Mouse (Mus musculus): ENCODE data around the gene Lgr5. TPM values are rescaled to one million over a fixed set of nuclear protein-coding genes. Genes with fewer than 3 reads are reported as not detected.

Lgr5 gene
- polyA plus RNA-seq, 1 experiment from 2014 or later, result 0.31 TPM

DNA sequence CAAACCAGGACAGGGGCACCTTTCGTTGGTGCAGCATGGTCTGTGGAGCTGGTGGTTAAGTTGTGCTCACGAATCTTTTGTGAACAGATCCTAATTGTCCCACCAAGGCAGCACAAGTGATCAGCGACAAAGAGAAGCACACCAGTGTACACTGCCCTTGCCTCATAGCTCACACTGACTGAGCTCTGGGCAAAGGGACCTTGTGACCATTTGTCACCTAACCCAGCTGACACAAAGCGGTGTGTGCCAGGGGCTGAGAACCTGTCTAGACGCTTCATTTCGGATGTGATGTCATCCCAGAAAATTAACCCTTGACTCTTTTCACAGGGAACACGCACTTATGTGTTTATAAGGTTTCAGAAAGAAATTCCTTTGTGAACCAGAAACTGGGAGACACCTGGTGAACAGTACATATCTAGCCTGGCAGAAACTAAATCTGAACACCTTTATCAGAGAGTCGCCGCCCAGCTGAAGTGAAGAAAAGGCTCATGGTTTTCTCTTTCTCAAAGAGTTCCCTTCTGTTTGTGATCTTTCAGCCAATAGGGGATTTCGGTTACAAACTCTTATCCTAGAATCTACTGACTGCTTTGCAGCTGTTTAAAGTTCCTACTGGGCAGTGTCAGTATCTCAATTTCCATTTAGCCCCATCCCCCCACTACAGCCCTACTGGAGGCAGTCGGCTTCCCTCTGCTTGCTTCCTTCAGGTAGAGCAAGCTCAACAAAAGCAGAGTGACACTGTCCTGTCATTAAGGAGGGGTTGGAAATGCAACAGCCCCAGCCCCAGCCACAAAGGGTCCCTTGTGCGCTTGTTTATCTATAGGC lies 94.4 kb downstream of the Lgr5 start:
- 40% methylated on average over 12 of the region's 12 CpGs for WGBS
- H3K36me3 ChIP-seq, result no peaks in the 10 kb centered on the region
- peaks cover 3% of the 10 kb centered on the region for H3K4me1 ChIP-seq (replicated peaks)
- H3K4me3 ChIP-seq, result no peak overlapping the region
- H3K4me2 ChIP-seq, result peak overlapping the region; percentile 29; the same call in 1 of the 2 replicates
- no peak for ATAC-seq (replicated peaks; ENCODE audit: insufficient number of reproducible peaks, insufficient read depth, low FRiP score, low read depth)
- H3K27me3 ChIP-seq, result no peaks in the 10 kb centered on the region
- no peaks in the 10 kb centered on the region for H3K9me3 ChIP-seq (replicated peaks)
- H3K27ac ChIP-seq, result no peak overlapping the region
- H3K9ac ChIP-seq, result no peak overlapping the region

DNA sequence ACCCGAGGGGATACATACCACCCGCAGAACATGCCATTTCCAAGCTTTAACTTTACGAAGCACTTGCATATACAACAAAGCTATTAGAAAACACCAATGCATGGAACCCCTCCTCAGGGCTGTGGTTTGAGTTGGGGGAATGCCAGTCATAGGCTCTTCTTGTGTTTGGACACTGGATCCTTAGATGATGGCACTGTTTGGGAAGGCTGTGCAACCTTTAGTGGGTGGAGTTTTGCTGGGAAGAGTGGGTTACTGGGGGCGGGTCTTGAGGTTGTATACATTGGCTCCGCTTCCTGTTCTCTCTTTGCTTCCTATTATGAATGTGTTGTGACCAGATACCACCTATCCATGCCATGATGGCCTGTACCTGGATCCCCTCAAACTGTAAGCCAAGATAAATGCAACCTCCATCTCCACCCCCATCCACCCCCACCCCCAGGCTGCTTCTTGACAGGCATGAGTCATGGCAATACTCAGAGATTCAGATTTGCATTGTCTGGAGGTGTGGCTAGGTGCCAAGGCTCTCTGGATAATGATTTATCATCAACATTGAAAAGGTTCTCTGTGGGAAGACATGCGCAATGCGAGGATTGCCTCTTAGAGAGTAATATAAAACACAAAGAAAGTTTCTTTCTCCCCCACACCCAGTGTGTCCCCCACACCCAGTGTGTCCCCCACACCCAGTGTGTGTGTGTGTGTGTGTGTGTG lies 95.6 kb downstream of the Lgr5 start:
- ATAC-seq (replicated peaks; ENCODE audit: insufficient number of reproducible peaks, insufficient read depth, low FRiP score, low read depth), result no peak

GRCm38 (mm10) chr10:115485602-115486001 lies 102.0 kb downstream of the Lgr5 start:
- Histone ChIP-seq H3K36me3 (no peaks in the 10 kb centered on the region), H3K4me3 (no peak overlapping the region), H3K4me2 (no peak overlapping the region), H3K27ac (no peak overlapping the region), H3K9me3 (replicated peaks) (no peaks in the 10 kb centered on the region), H3K4me1 (replicated peaks) (no peaks in the 10 kb centered on the region), H3K9ac (no peak overlapping the region), H3K27me3 (no peaks in the 10 kb centered on the region)
- 68% methylated on average over 2 of the region's 2 CpGs for WGBS
- no peak for ATAC-seq (replicated peaks; ENCODE audit: insufficient number of reproducible peaks, insufficient read depth, low FRiP score, low read depth)

More for the DNA sequence above, 95.6 kb downstream of the Lgr5 start:
- no peaks in the 10 kb centered on the region for H3K36me3 ChIP-seq
- 90% methylated on average over 7 of the region's 7 CpGs for WGBS
- peaks cover 3% of the 10 kb centered on the region for H3K4me1 ChIP-seq (replicated peaks)
- no peak overlapping the region for H3K27ac ChIP-seq
- no peaks in the 10 kb centered on the region for H3K9me3 ChIP-seq (replicated peaks)
- no peaks in the 10 kb centered on the region for H3K27me3 ChIP-seq
- no peak overlapping the region for H3K4me3 ChIP-seq
- H3K9ac ChIP-seq, result no peak overlapping the region
- no peak overlapping the region for H3K4me2 ChIP-seq

DNA sequence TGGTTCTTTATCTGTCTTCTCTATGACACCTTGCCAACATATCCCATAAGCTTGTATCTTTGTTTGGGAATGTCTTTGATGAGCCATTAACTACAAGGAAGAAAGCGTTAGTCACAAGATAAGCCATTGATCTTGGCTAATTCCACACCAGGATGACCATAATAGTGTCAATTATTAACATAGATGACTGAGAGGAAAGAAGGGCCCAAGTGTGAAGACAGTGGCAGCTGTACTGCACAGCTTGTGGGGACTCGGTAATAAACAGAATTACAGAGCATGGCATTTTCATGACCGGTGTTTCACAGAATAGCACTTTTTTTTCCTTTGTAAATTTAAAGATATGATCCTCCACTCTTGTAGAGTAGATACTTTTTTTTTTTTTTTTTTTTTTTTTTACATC lies 102.9 kb downstream of the Lgr5 start:
- H3K36me3 ChIP-seq, result no peaks in the 10 kb centered on the region
- H3K27me3 ChIP-seq, result no peaks in the 10 kb centered on the region
- no peaks in the 10 kb centered on the region for H3K9me3 ChIP-seq (replicated peaks)
- WGBS, result 66% methylated on average over 3 of the region's 3 CpGs
- H3K4me1 ChIP-seq (replicated peaks), result 0 out of 2 replicates have a peak, but pooled peaks cover 4% of the 10 kb centered on the region
- H3K27ac ChIP-seq, result no peak overlapping the region
- no peak for ATAC-seq (replicated peaks; ENCODE audit: insufficient number of reproducible peaks, insufficient read depth, low FRiP score, low read depth)
- H3K4me3 ChIP-seq, result no peak overlapping the region
- H3K9ac ChIP-seq, result no peak overlapping the region
- no peak overlapping the region for H3K4me2 ChIP-seq

GRCm38 (mm10) chr10:115478441-115479141 lies 109.0 kb downstream of the Lgr5 start:
- H3K9ac ChIP-seq, result no peak overlapping the region
- H3K27me3 ChIP-seq, result no peaks in the 10 kb centered on the region
- H3K27ac ChIP-seq, result no peak overlapping the region
- peaks cover 8% of the 10 kb centered on the region; the same call in 1 of the 2 replicates for H3K4me1 ChIP-seq (replicated peaks)
- no peak for ATAC-seq (replicated peaks; ENCODE audit: insufficient number of reproducible peaks, insufficient read depth, low FRiP score, low read depth)
- H3K4me3 ChIP-seq, result peak overlapping the region; percentile 20; the same call in 1 of the 2 replicates
- no peaks in the 10 kb centered on the region for H3K36me3 ChIP-seq
- H3K9me3 ChIP-seq (replicated peaks), result no peaks in the 10 kb centered on the region
- 21% methylated on average over 19 of the region's 20 CpGs for WGBS
- peak overlapping the region; percentile 40 for H3K4me2 ChIP-seq

DNA sequence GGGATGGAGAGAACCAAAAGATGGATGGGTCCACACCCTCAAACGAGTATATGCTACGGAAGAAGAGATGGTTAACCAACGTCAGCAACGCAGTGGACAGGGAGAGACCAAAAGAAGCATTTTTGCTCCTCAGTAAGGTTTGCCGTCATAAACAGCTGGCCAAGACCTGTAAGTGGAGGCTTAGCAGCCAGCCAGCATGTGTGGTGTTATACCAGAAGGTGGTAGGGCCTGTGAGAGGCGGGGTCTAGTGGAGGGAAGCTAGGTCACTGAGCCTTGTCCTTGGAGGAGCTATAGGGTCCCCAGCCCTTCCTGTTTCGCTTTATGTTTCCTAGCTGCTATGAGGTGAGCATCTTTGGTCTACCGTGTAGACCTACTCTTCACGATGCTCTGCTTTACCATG lies 111.1 kb downstream of the Lgr5 start:
- no peaks in the 10 kb centered on the region for H3K36me3 ChIP-seq
- H3K4me3 ChIP-seq, result no peak overlapping the region
- WGBS, result 91% methylated on average over 9 of the region's 9 CpGs
- H3K9me3 ChIP-seq (replicated peaks), result no peaks in the 10 kb centered on the region
- H3K4me2 ChIP-seq, result no peak overlapping the region
- H3K27ac ChIP-seq, result no peak overlapping the region
- H3K4me1 ChIP-seq (replicated peaks), result peaks cover 8% of the 10 kb centered on the region; the same call in 1 of the 2 replicates
- no peak overlapping the region for H3K9ac ChIP-seq
- no peak for ATAC-seq (replicated peaks; ENCODE audit: insufficient number of reproducible peaks, insufficient read depth, low FRiP score, low read depth)
- H3K27me3 ChIP-seq, result no peaks in the 10 kb centered on the region

GRCm38 (mm10) chr10:115475000-115475550 lies 112.5 kb downstream of the Lgr5 start:
- no peak overlapping the region for H3K4me2 ChIP-seq
- H3K4me1 ChIP-seq (replicated peaks), result peaks cover 8% of the 10 kb centered on the region; the same call in 1 of the 2 replicates
- H3K9me3 ChIP-seq (replicated peaks), result no peaks in the 10 kb centered on the region
- no peak overlapping the region for H3K27ac ChIP-seq
- no peak overlapping the region for H3K9ac ChIP-seq
- no peak overlapping the region for H3K4me3 ChIP-seq
- H3K27me3 ChIP-seq, result no peaks in the 10 kb centered on the region
- ATAC-seq (replicated peaks; ENCODE audit: insufficient number of reproducible peaks, insufficient read depth, low FRiP score, low read depth), result no peak
- WGBS, result 70% methylated on average over 7 of the region's 7 CpGs
- no peaks in the 10 kb centered on the region for H3K36me3 ChIP-seq

DNA sequence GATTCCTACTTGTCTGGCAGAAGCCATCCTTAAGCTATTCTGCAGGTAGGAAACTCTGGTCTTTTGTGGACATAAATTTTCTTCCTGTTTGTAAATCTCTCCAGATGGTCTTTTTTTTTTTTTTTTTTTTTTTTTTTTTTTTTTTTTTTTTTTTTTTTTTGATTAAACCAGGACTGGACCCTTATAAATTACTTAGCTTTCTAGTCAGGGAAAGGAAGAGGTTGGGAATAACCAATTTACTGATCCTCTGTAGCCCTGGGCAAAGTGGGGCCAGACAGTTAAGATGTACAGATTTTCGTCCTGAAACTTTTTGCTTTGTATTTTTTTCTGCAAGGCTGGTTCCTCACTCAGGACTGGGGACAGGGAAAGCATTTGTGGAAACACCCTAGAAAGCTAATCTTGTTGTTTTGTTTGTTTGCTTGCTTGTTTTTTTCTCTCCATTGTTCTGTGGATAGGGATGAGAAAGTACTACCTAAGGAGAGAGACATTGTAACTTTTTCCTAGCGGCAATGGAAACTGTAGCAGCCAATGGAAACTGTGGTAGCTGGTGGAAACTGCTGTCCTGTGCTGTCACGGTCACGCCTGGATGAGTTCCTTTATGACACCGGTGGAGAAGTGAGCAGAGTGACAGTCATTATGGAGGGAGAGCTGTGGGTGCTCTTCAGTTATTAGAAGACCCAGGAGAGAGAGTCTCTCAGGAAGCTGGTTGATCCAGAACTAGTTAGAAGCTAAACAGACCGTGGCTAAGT lies 114.2 kb downstream of the Lgr5 start:
- H3K27ac ChIP-seq, result no peak overlapping the region
- no peaks in the 10 kb centered on the region for H3K36me3 ChIP-seq
- WGBS, result 74% methylated on average over 6 of the region's 6 CpGs
- no peaks in the 10 kb centered on the region for H3K9me3 ChIP-seq (replicated peaks)
- H3K27me3 ChIP-seq, result no peaks in the 10 kb centered on the region
- H3K4me3 ChIP-seq, result no peak overlapping the region
- H3K9ac ChIP-seq, result no peak overlapping the region
- H3K4me2 ChIP-seq, result no peak overlapping the region
- H3K4me1 ChIP-seq (replicated peaks), result peaks cover 2% of the 10 kb centered on the region; the same call in 1 of the 2 replicates
- no peak for ATAC-seq (replicated peaks; ENCODE audit: insufficient number of reproducible peaks, insufficient read depth, low FRiP score, low read depth)

DNA sequence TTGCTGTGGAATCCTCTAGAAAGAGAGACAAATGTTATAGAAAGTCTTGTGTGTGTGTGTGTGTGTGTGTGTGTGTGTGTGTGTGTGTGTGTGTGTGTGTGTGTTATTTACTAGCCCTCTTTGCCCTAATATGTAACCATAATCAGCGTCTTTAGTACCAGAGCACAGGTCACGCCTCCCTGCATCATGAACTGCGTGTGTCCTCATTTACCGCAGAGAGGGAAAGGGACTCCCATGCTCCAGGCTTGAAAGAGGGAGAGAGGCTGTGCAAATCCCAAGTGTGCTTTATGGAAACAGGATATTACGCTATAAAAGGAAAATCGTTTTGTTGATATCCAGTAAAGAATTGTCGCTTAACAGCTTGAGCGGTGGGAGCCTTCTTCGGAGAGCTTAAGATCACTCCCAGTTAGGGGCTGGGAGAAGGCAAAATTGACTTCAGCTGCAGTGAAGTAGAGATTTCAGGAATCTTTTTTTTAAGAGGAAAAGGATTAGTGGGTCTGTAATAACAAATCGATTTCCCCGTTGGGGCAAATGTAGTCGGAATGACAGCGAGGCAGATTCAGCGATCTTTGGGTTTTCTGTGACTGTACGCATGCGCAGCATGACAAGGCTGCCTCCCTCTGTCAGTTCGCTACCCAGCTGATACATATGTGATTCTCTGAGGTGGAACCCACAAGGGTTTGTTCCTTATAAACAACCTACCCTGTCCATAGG lies 116.8 kb downstream of the Lgr5 start:
- H3K4me1 ChIP-seq (replicated peaks), result no peaks in the 10 kb centered on the region
- H3K27me3 ChIP-seq, result no peaks in the 10 kb centered on the region
- H3K4me2 ChIP-seq, result peak overlapping the region; percentile 60
- H3K36me3 ChIP-seq, result no peaks in the 10 kb centered on the region
- ATAC-seq (replicated peaks; ENCODE audit: insufficient number of reproducible peaks, insufficient read depth, low FRiP score, low read depth), result no peak
- H3K4me3 ChIP-seq, result peak overlapping the region; percentile 38
- 44% methylated on average over 17 of the region's 17 CpGs for WGBS
- H3K27ac ChIP-seq, result no peak overlapping the region
- no peaks in the 10 kb centered on the region for H3K9me3 ChIP-seq (replicated peaks)
- no peak overlapping the region for H3K9ac ChIP-seq

- Histone ChIP-seq H3K4me1 (replicated peaks) (no peaks in the 10 kb centered on the region), H3K9ac (no peak overlapping the region), H3K9me3 (replicated peaks) (no peaks in the 10 kb centered on the region), H3K4me3 (no peak overlapping the region), H3K27ac (no peak overlapping the region), H3K27me3 (no peaks in the 10 kb centered on the region), H3K4me2 (no peak overlapping the region), H3K36me3 (no peaks in the 10 kb centered on the region)
- ATAC-seq (replicated peaks; ENCODE audit: insufficient number of reproducible peaks, insufficient read depth, low FRiP score, low read depth), result no peak
- 27% methylated on average over 7 of the region's 7 CpGs for WGBS
Measured at GRCm38 (mm10) chr10:115469040-115469439, 118.5 kb downstream of the Lgr5 start.

Measured in heart, embryonic 15.5 days (tissue).